Mouse (Mus musculus): Measurements from ENCODE around the gene Kdm3a.

The Kdm3a gene

GRCm38 (mm10) chr6:71632829-71633662, at the start of gene Kdm3a:
Gene Kdm3a, minus strand, starts transcription at chr6:71632990.
- in situ Hi-C loops (cut with MboI, MseI), result loop anchor here (5.0 kb wide), 1 partner anchor 174 kb away; no protein-coding TSS in a partner anchor

- in situ Hi-C loops (cut with MboI, MseI), result no loop called here
Measured at GRCm38 (mm10) chr6:71678891-71679290, 46.1 kb upstream of the Kdm3a start.

GRCm38 (mm10) chr6:71673166-71673565, 40.4 kb upstream of the Kdm3a start:
- in situ Hi-C loops (cut with MboI, MseI), result no loop called here

GRCm38 (mm10) chr6:71664511-71664910, 31.7 kb upstream of the Kdm3a start:
- in situ Hi-C loops (cut with MboI, MseI), result no loop called here

- in situ Hi-C loops (cut with MboI, MseI), result no loop called here
Measured at GRCm38 (mm10) chr6:71658290-71658689, 25.5 kb upstream of the Kdm3a start.

GRCm38 (mm10) chr6:71655835-71656234, 23.0 kb upstream of the Kdm3a start:
- in situ Hi-C loops (cut with MboI, MseI), result no loop called here

GRCm38 (mm10) chr6:71651868-71652267, 19.1 kb upstream of the Kdm3a start:
- in situ Hi-C loops (cut with MboI, MseI), result no loop called here

GRCm38 (mm10) chr6:71632486-71632828, 333 bp downstream of the Kdm3a start:
- in situ Hi-C loops (cut with MboI, MseI), result loop anchor here (5.0 kb wide), 1 partner anchor 175 kb away; no protein-coding TSS in a partner anchor

- in situ Hi-C loops (cut with MboI, MseI), result loop anchor here (5.0 kb wide), 1 partner anchor 175 kb away; no protein-coding TSS in a partner anchor
Measured at GRCm38 (mm10) chr6:71631706-71632461, 906 bp downstream of the Kdm3a start.

GRCm38 (mm10) chr6:71631196-71631595, 1.6 kb downstream of the Kdm3a start:
- in situ Hi-C loops (cut with MboI, MseI), result loop anchor here (5.0 kb wide), 1 partner anchor 176 kb away; no protein-coding TSS in a partner anchor

GRCm38 (mm10) chr6:71627325-71627724, 5.5 kb downstream of the Kdm3a start:
- in situ Hi-C loops (cut with MboI, MseI), result no loop called here

GRCm38 (mm10) chr6:71625984-71626383, 6.8 kb downstream of the Kdm3a start:
- in situ Hi-C loops (cut with MboI, MseI), result no loop called here

- in situ Hi-C loops (cut with MboI, MseI), result no loop called here
Measured at GRCm38 (mm10) chr6:71624723-71625122, 8.1 kb downstream of the Kdm3a start.

GRCm38 (mm10) chr6:71621981-71622380, 10.8 kb downstream of the Kdm3a start:
- in situ Hi-C loops (cut with MboI, MseI), result no loop called here

- in situ Hi-C loops (cut with MboI, MseI), result no loop called here
Measured at GRCm38 (mm10) chr6:71621551-71621950, 11.2 kb downstream of the Kdm3a start.

GRCm38 (mm10) chr6:71616959-71617358, 15.8 kb downstream of the Kdm3a start:
- in situ Hi-C loops (cut with MboI, MseI), result no loop called here

GRCm38 (mm10) chr6:71613225-71613624, 19.6 kb downstream of the Kdm3a start:
- in situ Hi-C loops (cut with MboI, MseI), result no loop called here

- in situ Hi-C loops (cut with MboI, MseI), result no loop called here
Measured at GRCm38 (mm10) chr6:71609968-71610367, 22.8 kb downstream of the Kdm3a start.

- in situ Hi-C loops (cut with MboI, MseI), result no loop called here
Measured at GRCm38 (mm10) chr6:71608994-71609393, 23.8 kb downstream of the Kdm3a start.

- in situ Hi-C loops (cut with MboI, MseI), result no loop called here
Measured at GRCm38 (mm10) chr6:71607756-71608155, 25.0 kb downstream of the Kdm3a start.

GRCm38 (mm10) chr6:71590154-71590553, 42.6 kb downstream of the Kdm3a start:
- in situ Hi-C loops (cut with MboI, MseI), result loop anchor here (10.0 kb wide), 1 partner anchor 735 kb away; no protein-coding TSS in a partner anchor

- in situ Hi-C loops (cut with MboI, MseI), result no loop called here
Measured at GRCm38 (mm10) chr6:71589401-71589800, 43.4 kb downstream of the Kdm3a start.

GRCm38 (mm10) chr6:71583198-71583597, 49.6 kb downstream of the Kdm3a start:
- in situ Hi-C loops (cut with MboI, MseI), result no loop called here
